ENCODE assay signal across 30 mouse cellular contexts in genomic region chr4:58159564-58159963, GRCm38 (mm10). TPM values are rescaled to one million over a fixed set of nuclear protein-coding genes. Genes with fewer than 3 reads are reported as not detected.
DNase-seq lines count a peak whose midpoint lies in the region; ATAC-seq and TF ChIP-seq lines count a peak whose summit lies in the region.
"Had no signal": no experiment of that assay in that cellular context is flagged by ENCODE, and none has a peak within 500 bp of the region (broad histone marks: within the 10 kb centered on the region; RNA-seq: fewer than 3 reads in every experiment).

No protein-coding gene starts in this region.

- peaks cover 15% of the 10 kb centered on the region; the same call in 1 of the 2 replicates for H3K4me1 ChIP-seq in cerebellum, adult 2 months (ENCODE audit: control insufficient read depth, insufficient read depth, low read length)
- H3K4me1 ChIP-seq in hindbrain, embryonic 10.5 days (replicated peaks) = peaks cover 9% of the 10 kb centered on the region
- peaks cover 5% of the 10 kb centered on the region for H3K4me1 ChIP-seq in hindbrain, embryonic 12.5 days
- H3K4me1 ChIP-seq in neural tube, embryonic 11.5 days (ENCODE audit: control insufficient read depth, insufficient read depth, low read length) = no peaks in the 10 kb centered on the region
- H3K4me1 ChIP-seq in limb, embryonic 10.5 days = peaks cover 5% of the 10 kb centered on the region
- H3K4me1 ChIP-seq: forebrain, embryonic 13.5 days; heart, embryonic 15.5 days; liver, embryonic 13.5 days; neural tube, embryonic 15.5 days had no signal

- peak overlapping the region; percentile 34; the same call in 1 of the 2 replicates for H3K27ac ChIP-seq in cerebellum, adult 2 months (ENCODE audit: insufficient read depth, low read length)
- no peak overlapping the region for H3K27ac ChIP-seq in hindbrain, embryonic 10.5 days
- no peak overlapping the region for H3K27ac ChIP-seq in hindbrain, embryonic 12.5 days
- no peak overlapping the region; the same call in 1 of the 2 replicates for H3K27ac ChIP-seq in neural tube, embryonic 11.5 days (ENCODE audit: low read depth, low read length)
- no peak overlapping the region for H3K27ac ChIP-seq in limb, embryonic 10.5 days
- H3K27ac ChIP-seq: forebrain, embryonic 13.5 days; heart, embryonic 10.5 days; heart, embryonic 15.5 days; kidney, postnatal 0 days; liver, embryonic 13.5 days; neural tube, embryonic 15.5 days; stomach, postnatal 0 days had no signal

- no peaks in the 10 kb centered on the region for H3K27me3 ChIP-seq in cerebellum, adult 2 months (ENCODE audit: control insufficient read depth, insufficient read depth, low read length)
- no peaks in the 10 kb centered on the region for H3K27me3 ChIP-seq in hindbrain, embryonic 10.5 days (ENCODE audit: insufficient read depth, poor library complexity, severe bottlenecking)
- no peaks in the 10 kb centered on the region for H3K27me3 ChIP-seq in hindbrain, embryonic 12.5 days
- no peaks in the 10 kb centered on the region for H3K27me3 ChIP-seq in neural tube, embryonic 11.5 days (ENCODE audit: control insufficient read depth, insufficient read depth, low read length)
- H3K27me3 ChIP-seq in limb, embryonic 10.5 days (ENCODE audit: low read depth, poor library complexity, severe bottlenecking) = no peaks in the 10 kb centered on the region
- H3K27me3 ChIP-seq: CH12.LX; forebrain, embryonic 13.5 days; heart, embryonic 15.5 days; liver, embryonic 13.5 days; neural tube, embryonic 15.5 days had no signal

- WGBS in cerebellum, adult 2 months = 28% methylated on average over 1 of the region's 1 CpGs
- 65% methylated on average over 1 of the region's 1 CpGs for WGBS in hindbrain, embryonic 10.5 days
- WGBS in hindbrain, embryonic 12.5 days = 53% methylated on average over 1 of the region's 1 CpGs
- WGBS in neural tube, embryonic 11.5 days = 32% methylated on average over 1 of the region's 1 CpGs
- WGBS in limb, embryonic 10.5 days = 52% methylated on average over 1 of the region's 1 CpGs

- no peak overlapping the region for H3K4me2 ChIP-seq in hindbrain, embryonic 12.5 days (replicated peaks)
- no peak overlapping the region for H3K4me2 ChIP-seq in neural tube, embryonic 11.5 days (ENCODE audit: low read depth)
- H3K4me2 ChIP-seq: forebrain, embryonic 13.5 days; heart, embryonic 15.5 days; liver, embryonic 13.5 days; neural tube, embryonic 15.5 days had no signal

- no peak for ATAC-seq in hindbrain, embryonic 12.5 days (ENCODE audit: low FRiP score)
- ATAC-seq in neural tube, embryonic 11.5 days (ENCODE audit: insufficient read depth, low FRiP score, low TSS enrichment) = peak; percentile 53
- no peak for ATAC-seq in megakaryocyte progenitor cell, adult 5-6 weeks (replicated peaks; ENCODE audit: poor library complexity)
- ATAC-seq: activated CD4-positive, CD25-positive, alpha-beta regulatory T cell, adult 4 months; forebrain, embryonic 13.5 days; intestine, embryonic 16.5 days; lung, postnatal 0 days had no signal

- no peak for DNase-seq in cerebellum, adult 2 months
- no peak for DNase-seq in cerebellum, adult 11 months
- DNase-seq in hindbrain, embryonic 10.5 days (ENCODE audit: low spot score) = peak; percentile 14
- DNase-seq in neural tube, embryonic 11.5 days (ENCODE audit: low spot score) = peak; percentile 34
- no peak for DNase-seq in neural tube, embryonic 10.5 days (ENCODE audit: extremely low spot score, low spot score)
- DNase-seq in limb, embryonic 10.5 days (ENCODE audit: low spot score) = no peak
- DNase-seq: adrenal gland, adult 2 months; cerebellum, postnatal 14 days; gastrocnemius, postnatal 10 days; kidney, adult 8-10 months; kidney, postnatal 4 days; liver, embryonic 13.5 days; lung, adult 18-20 months; lung, postnatal 4 days; right cerebral cortex, postnatal 4 days; thymus, adult 2 months; thymus, postnatal 36 days had no signal

- H3K9ac ChIP-seq in hindbrain, embryonic 12.5 days = no peak overlapping the region
- no peak overlapping the region for H3K9ac ChIP-seq in neural tube, embryonic 11.5 days (ENCODE audit: low read length)
- H3K9ac ChIP-seq: forebrain, embryonic 13.5 days; heart, embryonic 15.5 days; liver, embryonic 13.5 days; neural tube, embryonic 15.5 days had no signal

- no peak overlapping the region for H3K4me3 ChIP-seq in cerebellum, adult 2 months (replicated peaks; ENCODE audit: insufficient read depth, low read depth, low read length)
- H3K4me3 ChIP-seq in hindbrain, embryonic 10.5 days = no peak overlapping the region
- H3K4me3 ChIP-seq in hindbrain, embryonic 12.5 days = no peak overlapping the region
- H3K4me3 ChIP-seq in neural tube, embryonic 11.5 days (ENCODE audit: low read depth, low read length) = no peak overlapping the region
- no peak overlapping the region for H3K4me3 ChIP-seq in limb, embryonic 10.5 days
- H3K4me3 ChIP-seq: forebrain, embryonic 13.5 days; heart, embryonic 10.5 days; heart, embryonic 15.5 days; liver, embryonic 13.5 days; neural tube, embryonic 15.5 days had no signal

- no peaks in the 10 kb centered on the region for H3K9me3 ChIP-seq in hindbrain, embryonic 10.5 days
- H3K9me3 ChIP-seq in hindbrain, embryonic 12.5 days (replicated peaks) = no peaks in the 10 kb centered on the region
- no peaks in the 10 kb centered on the region for H3K9me3 ChIP-seq in neural tube, embryonic 11.5 days (ENCODE audit: control insufficient read depth, low read length)
- H3K9me3 ChIP-seq in limb, embryonic 10.5 days (replicated peaks) = no peaks in the 10 kb centered on the region
- H3K9me3 ChIP-seq: forebrain, embryonic 13.5 days; heart, embryonic 10.5 days; heart, embryonic 15.5 days; liver, embryonic 13.5 days; neural tube, embryonic 15.5 days had no signal

- no peaks in the 10 kb centered on the region for H3K36me3 ChIP-seq in hindbrain, embryonic 10.5 days
- H3K36me3 ChIP-seq in hindbrain, embryonic 12.5 days = no peaks in the 10 kb centered on the region
- no peaks in the 10 kb centered on the region for H3K36me3 ChIP-seq in neural tube, embryonic 11.5 days (ENCODE audit: control insufficient read depth, insufficient read depth, low read length)
- H3K36me3 ChIP-seq in limb, embryonic 10.5 days = no peaks in the 10 kb centered on the region
- H3K36me3 ChIP-seq: heart, embryonic 10.5 days; heart, embryonic 15.5 days; liver, embryonic 13.5 days; neural tube, embryonic 15.5 days had no signal

- no peak for TF ChIP-seq CTCF in cerebellum, adult 2 months (IDR thresholded peaks at IDR 0.05; ENCODE audit: borderline replicate concordance, insufficient read depth, low read depth, low read length)

- TF ChIP-seq POLR2A in cerebellum, adult 2 months (IDR thresholded peaks at IDR 0.05; ENCODE audit: borderline replicate concordance, insufficient read depth, low read length) = no peak

RNA-seq across cellular contexts. Expression of gene Svep1, which starts 47.1 kb away (rescaled TPM):
- 10.1 and 11.6 TPM in 2 replicates for polyA plus RNA-seq in cerebellum, adult 2 months (2012; rRNA removed)
- polyA plus RNA-seq in hindbrain, embryonic 10.5 days (2016; fragmentation: Nextera tagmentation; extraction: Ambion mirVana) = 2.7 and 3.4 TPM in 2 replicates
- polyA plus RNA-seq in hindbrain, embryonic 12.5 days (2016; fragmentation: Nextera tagmentation; extraction: Ambion mirVana) = 4.5 and 5.1 TPM in 2 replicates
- polyA plus RNA-seq in neural tube, embryonic 11.5 days (2014; fragmentation: Nextera tagmentation; extraction: Ambion mirVana) = 1.5 and 1.9 TPM in 2 replicates
- 0.02 TPM in 1 of 2 replicates, not detected in the other for total RNA-seq in megakaryocyte progenitor cell, adult 5-6 weeks (2015)
- not detected in 2 replicates for total RNA-seq in megakaryocyte progenitor cell, adult 5-6 weeks (2017)
- 2.0 and 2.3 TPM in 2 replicates for polyA plus RNA-seq in limb, embryonic 10.5 days (2016; fragmentation: Nextera tagmentation; extraction: Ambion mirVana)
- total RNA-seq: CH12.LX; megakaryocyte-erythroid progenitor cell, adult 5-6 weeks had no signal
- polyA plus RNA-seq: activated CD4-positive, CD25-positive, alpha-beta regulatory T cell, adult 4 months had no signal

Comparison
In these comparisons a context has a peak if more than half of its experiments do, and no peak if none do; other contexts are left out.
1. DNase-seq: peak in hindbrain, embryonic 10.5 days (single experiment) and neural tube, embryonic 11.5 days (single experiment); none in cerebellum, adult 2 months (0 of 2), cerebellum, adult 11 months (single experiment), neural tube, embryonic 10.5 days (single experiment) and limb, embryonic 10.5 days (single experiment).